Mouse (Mus musculus): ENCODE data around the gene Zc3hav1l. TPM values are rescaled to one million over a fixed set of nuclear protein-coding genes. Genes with fewer than 3 reads are reported as not detected.
A peak's percentile ranks its signal among the peaks of the same experiment; 100 is the strongest.

Gene Zc3hav1l
- 1 to 10 TPM; 1.1 to 1.9 TPM for total RNA-seq (2021)

DNA sequence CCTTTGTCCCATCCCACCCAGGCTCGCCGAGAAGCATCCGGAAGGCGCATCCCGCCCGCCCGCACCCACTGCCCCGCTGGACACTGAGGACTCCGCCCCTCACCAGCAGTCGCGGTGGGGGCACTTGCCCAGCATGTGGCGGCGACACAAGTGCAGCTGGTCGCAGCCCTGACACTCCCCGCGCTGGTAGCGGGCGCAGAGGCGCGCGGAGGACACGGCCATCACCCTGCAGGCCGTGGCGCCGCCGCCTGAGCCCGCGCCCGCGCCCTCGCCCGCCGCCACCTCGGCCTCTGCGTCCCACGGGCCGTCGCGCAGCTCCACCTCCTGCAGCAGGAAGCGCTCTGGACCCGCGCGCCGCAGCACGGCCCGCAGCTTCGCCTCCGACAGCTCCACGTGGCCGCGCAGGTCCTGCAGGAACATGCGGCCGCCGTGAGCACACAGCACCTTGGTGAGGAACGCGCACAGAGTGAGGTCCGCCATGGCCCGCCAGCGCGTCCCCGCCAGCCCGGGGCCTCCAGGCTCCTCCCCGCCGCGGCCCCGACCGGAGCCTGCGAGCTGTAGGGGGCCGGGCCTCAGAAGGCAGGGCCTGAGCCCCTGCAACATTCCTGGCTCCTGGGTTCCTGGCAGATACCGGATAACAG, at the start of gene Zc3hav1l:
Gene Zc3hav1l, minus strand, starts transcription at position 499 of the 641 bp plus-strand sequence.
- intact Hi-C loops (cut with DNase I): no loop called here

DNA sequence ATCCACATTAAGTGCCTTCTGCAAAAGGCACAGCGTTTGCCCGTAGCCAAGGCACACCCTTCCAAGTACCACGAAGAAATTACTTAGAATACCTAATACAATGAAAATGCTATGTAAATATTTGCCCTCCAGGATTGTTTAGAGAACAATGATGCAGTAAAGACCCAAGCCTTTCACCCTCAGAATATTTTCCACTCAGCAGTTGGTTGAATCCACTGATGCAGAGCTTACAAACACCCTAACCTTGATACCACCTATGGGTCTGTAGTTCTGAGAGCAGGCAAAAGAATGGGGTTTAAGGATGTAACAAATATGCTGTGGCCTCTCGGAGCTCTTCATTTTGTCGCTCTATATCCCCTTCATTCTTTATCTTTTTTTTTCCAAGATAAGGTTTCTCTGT, 48.8 kb upstream of the Zc3hav1l start:
- intact Hi-C loops (cut with DNase I): no loop called here
- no peak for DNase-seq

More for the DNA sequence above, at the start of gene Zc3hav1l:
- DNase-seq: peak; percentile 60 to 75

DNA sequence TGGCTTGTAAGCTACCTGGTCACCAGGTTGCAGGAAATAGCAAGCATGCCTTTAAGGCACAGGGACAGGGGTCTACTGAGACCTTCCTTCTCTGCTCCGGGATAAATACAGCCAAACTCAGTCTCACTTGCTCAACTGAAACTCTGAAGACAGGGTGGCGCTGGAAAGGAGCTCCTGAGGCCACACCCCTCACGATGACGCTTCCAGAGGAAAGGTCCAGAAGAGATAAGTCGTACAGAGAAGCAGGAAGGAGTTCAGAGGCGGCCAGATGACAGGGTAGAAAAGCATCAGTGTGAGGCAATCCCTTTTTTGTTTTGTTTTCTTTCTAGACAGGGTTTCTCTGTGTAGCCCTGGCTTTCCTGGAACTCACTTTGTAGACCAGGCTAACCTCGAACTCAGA, 46.7 kb upstream of the Zc3hav1l start:
- intact Hi-C loops (cut with DNase I): no loop called here
- DNase-seq: peak; percentile 68 to 69

DNA sequence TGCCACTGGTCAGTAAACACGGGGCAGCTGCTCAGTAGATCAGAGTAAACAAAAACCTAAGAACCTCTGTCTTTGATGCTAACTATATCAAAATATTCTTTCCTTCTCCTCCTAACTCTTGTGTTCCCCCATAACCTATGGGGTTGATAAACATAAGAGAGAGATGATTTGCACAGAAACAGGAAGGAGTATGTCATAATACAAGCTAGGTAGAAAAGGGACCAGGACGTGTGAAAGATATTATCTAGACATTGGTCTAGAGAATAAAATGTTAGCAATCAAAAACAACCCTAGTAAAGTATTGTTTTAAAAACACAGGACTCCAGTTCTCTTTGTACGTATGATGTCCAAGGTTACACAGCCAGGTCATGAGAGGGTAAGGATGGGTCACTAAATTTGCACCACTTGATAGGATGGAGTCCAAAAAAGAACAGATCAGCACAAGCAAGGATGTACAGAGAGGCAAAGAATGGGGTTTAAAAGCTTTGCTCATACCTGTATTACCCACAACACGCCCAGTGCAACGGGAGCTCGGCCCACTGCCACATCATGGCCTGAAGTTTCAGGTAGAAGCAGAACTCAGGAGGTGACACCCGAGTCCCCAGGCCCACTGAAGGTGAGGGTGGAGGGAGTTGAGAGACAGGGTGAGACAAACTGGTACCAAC, 45.1 kb upstream of the Zc3hav1l start:
- intact Hi-C loops (cut with DNase I): no loop called here
- no peak for DNase-seq

DNA sequence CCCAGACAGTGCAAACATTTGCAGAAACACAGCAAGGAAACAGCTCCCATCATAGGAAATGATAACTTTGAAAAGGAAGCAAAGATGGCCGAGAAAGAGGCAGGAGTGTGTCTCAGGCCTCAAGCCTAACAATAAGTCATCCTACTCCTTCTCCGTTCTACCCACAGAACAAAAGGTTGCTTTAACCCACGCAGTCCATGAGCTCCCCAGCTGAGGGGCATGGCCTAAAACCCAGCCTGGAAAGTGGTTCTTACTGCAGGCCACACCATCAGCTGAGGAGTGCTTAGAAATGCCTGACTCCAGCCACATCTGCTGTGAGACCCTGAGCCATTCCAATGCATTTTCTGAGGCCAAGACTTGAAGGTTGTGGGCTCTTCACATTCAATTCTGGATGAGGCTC, 44.5 kb upstream of the Zc3hav1l start:
- intact Hi-C loops (cut with DNase I): no loop called here
- no peak for DNase-seq

DNA sequence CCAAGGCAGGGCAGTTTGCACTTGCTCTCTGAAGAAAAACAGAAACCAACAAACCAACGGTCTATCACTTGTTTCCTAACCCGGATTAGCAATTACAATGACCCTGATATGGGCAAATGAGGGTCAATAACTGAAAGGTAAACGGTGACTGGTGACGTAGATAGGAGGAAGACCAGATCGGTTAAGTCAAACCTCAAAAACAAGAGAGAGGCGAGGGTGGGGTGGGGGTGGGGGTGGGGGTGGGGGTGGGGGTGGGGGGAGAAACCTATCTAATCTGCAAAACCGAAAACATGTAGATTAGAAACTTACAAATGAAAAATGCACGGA, 43.6 kb upstream of the Zc3hav1l start:
- DNase-seq: no peak
- intact Hi-C loops (cut with DNase I): no loop called here

DNA sequence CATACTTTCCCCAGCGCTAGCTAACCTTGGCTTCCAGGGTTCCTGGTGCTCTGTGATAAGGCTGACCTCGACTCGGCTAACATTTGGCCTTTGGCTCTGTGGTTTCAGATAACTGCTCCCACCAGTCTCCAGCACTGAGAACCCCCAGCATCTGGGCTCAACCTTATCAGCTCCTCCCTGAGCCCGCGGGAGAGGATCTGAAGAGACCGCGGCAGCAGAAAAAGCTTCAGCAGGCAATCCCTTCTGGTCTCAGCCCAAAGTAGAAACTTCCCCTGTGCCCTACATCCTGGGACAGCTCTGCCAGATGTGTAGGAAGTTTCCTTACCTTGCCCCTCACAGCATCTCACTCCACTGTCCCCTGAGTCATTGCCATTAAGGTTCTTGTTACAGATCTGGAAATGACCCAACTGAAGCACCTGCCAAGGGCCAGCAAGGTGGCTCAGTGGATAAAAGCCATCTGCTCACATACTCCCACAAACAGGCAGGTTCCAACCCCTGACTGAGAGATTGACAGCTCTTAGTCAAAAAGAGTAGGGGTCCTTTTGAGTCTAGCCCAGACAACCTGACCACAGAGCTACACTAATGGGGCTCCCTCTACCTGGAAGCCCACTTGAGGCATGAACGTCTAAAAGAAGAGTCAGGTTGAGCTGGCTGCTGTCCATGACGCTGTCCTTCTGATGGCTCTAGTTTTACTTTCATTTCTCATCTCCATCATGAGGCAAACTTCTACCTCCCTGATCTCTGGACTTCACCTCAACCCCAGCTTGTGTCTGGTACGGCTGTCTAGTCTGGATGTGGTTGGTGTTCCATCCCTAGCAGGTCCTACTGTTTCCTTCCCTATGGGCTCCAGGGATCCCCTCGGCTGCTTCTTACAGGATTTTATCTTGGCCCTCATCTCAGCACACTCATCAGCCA, 42.9 kb upstream of the Zc3hav1l start:
- intact Hi-C loops (cut with DNase I): no loop called here
- no peak for DNase-seq

DNA sequence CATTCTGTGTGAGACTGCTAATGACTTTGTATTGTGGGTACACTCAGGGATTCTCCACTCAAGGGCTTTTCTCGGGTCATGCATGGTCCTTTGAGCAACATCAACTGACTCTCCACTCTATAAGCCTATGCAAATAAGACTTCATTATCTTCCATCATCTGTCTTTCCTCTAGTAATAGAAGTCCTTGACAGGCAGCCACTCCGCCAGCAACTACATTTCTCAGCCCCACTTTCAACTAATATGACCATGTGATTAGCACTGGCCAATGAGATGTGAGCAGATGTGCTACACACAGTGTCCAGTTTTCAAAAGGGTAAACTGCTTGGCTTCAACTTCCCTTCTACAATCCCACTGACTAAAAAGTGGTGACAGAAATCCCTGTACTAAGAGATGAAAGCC, 40.0 kb upstream of the Zc3hav1l start:
- no peak for DNase-seq
- intact Hi-C loops (cut with DNase I): no loop called here

DNA sequence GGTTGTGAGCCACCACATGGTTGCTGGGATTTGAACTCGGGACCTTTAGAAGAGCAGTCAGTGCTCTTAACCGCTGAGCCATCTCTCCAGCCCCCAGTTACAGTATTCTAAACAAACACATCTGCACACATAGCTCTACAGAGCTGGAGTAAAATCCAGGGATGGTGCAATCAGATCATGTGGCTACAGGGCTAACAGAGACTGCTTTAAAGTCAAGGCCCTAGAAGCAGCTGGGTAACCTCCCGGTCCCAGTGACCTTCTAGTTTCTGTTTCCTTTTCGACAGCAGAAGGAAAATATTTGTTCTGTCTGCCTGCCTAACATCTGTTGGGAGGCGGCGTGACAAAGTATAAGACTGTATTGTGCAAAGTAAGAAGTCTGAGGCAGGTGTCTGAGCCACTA, 38.9 kb upstream of the Zc3hav1l start:
- peak in 1 of 2 experiments; percentile 33 for DNase-seq
- intact Hi-C loops (cut with DNase I): no loop called here

DNA sequence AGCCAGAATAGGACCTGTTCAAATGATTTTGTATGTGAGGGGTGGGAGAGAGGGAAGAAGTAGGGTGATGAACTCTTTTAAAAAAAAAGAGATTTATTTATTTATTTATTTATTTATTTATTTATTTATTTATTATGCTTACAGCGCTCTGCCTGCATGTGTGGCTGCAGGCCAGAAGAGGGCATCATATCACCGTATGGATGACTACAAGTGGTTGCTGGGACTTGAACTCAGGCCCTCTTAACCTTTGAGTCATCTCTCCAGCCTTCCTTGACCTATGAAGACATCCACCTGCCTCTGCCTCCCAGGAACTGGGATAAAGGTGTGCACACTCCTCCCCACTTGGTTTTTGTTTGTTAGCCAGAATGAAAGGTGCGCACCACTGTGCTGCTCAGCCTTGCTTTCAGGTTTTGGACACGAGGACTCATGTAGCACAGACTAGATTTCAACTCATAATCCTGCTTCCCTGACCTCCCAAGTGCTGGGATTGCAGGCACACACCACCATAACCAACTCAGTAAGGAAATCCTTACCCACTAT, 38.2 kb upstream of the Zc3hav1l start:
- DNase-seq: no peak
- intact Hi-C loops (cut with DNase I): no loop called here

DNA sequence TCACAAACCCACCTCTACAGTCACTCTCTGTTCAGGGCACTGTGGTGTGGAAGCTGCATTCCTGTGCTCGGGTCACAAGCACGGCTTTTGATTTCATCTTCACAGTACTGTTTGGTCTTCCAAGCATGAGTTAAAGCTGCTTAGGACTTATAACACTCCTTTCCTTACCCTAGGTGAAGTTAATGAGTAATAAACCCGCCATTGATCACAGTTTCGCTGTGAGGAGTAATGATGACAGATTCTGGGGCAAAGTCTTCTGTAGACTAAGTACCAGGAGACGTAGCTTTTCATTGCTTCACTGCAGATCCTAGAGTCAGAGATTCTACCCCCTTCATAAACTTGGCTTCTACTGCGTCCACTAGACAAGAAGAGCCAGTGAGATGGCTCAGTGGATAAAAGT, 36.2 kb upstream of the Zc3hav1l start:
- DNase-seq: no peak
- intact Hi-C loops (cut with DNase I): no loop called here

DNA sequence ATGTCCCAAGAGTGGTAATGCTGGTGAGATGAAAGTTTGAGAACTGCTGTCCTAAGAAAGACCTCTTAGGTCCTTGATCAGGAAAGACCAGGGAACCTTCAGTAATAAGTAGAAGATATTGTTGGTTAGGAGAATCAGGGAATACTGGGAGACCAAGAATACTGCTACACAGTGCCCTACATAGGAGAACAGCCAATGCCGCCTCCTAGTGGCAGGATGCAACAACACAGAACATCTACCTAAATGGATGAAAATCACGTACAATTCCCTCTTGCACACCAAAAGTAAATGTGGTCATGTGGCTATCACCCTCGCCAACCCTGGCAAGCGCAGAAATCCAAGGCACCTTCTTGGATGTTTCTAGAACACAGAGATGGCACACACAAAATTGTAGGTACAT, 27.5 kb upstream of the Zc3hav1l start:
- intact Hi-C loops (cut with DNase I): loop anchor here (2.0 to 5.0 kb wide), 2 partner anchors 166 to 319 kb away; no protein-coding TSS in a partner anchor
- DNase-seq: peak in 1 of 2 experiments; percentile 25

DNA sequence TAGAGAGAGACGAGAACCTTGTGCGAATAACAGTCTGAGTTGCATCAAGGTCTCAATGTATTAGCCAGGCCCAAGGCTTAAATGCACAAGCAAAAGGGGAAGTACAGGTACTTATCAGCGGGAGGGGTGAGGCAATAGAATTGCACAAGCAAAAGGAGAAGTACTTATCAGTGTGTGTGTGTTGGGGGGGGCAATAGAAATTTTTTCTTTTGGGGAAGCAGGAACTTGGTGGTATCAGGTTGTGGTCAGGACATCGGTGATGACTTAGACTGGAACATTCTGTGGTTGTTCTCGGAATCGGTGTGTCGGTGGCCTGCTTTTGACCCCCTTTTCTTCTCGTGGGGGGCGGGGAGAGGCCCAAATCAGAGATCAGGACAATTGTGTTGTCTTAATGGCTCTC, 21.6 kb upstream of the Zc3hav1l start:
- intact Hi-C loops (cut with DNase I): no loop called here
- DNase-seq: no peak

DNA sequence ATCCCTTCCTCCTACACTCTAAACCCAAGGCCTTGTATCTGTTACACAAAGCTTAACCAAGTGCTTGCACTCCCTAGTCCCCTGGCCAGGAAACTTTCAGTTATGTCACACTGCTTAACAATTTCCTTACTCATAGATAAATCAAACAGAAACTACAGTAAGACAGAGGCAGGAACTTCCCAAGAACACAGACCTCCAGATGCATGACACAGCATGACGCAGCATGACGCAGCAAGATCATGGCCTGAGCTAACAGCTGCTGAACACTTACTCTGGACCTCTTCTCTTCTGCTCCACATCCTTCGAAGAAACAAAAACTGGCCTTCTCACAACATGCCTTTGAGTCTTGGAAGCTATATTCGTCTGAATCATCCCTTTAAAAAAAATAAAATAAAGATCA, 17.0 kb upstream of the Zc3hav1l start:
- no peak for DNase-seq
- intact Hi-C loops (cut with DNase I): no loop called here

DNA sequence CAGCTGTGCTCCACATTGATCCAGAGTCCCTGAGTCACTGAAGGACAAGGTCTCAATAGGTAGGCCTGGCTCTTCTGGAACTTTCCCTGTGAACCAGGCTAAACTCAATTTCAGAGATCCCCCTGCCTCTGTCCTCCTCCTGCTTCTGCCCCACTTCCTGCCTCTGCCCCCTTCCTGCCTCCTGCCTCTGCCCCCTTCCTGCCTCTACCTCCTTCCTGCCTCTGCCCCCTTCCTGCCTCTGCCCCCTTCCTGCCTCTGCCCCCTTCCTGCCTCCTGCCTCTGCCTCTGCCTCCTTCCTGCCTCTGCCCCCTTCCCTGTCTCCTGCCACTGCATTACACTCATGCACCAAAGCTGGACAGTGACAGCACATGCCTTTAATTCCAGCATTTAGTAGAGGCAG, 10.7 kb upstream of the Zc3hav1l start:
- DNase-seq: no peak
- intact Hi-C loops (cut with DNase I): no loop called here

DNA sequence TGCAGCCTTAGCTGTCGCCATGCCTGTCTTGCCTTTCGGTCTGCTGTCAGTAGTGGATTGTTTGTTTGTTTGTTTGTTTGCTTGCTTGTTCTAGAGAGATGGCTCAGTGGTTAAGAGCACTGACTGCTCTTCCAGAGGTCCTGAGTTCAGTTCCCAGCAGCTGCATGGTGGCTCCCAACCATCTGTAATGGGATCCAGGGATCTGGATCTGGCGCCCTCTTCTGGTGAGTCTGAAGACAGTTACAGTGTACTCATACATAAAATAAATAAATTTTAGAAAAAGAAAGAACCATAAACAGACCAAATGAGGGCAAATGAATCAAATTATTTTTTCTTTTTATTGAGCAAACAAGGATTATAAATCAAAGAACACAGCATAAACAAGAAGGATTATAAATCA, 5.9 kb upstream of the Zc3hav1l start:
- peak in 1 of 2 experiments; percentile 7 for DNase-seq
- intact Hi-C loops (cut with DNase I): no loop called here

DNA sequence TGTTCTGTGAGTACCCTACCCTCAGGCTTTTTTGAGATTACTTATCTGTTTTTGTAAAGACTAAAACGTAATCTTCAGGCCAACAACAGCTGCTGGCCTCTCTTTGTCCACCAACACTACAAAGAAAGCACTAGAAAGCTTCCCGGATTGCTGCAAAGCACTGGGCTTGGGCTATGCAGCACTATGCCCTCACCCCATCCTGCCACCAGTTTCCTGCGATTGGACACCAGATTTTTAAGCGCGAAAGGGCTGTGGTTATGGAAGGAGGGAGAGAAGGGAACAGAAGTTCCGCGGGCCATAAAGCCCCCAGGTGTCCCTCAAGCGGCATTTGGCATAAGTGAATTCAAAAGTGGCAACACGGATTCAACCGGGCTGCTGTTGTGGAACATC, 818 bp downstream of the Zc3hav1l start:
- no peak for DNase-seq
- intact Hi-C loops (cut with DNase I): no loop called here

DNA sequence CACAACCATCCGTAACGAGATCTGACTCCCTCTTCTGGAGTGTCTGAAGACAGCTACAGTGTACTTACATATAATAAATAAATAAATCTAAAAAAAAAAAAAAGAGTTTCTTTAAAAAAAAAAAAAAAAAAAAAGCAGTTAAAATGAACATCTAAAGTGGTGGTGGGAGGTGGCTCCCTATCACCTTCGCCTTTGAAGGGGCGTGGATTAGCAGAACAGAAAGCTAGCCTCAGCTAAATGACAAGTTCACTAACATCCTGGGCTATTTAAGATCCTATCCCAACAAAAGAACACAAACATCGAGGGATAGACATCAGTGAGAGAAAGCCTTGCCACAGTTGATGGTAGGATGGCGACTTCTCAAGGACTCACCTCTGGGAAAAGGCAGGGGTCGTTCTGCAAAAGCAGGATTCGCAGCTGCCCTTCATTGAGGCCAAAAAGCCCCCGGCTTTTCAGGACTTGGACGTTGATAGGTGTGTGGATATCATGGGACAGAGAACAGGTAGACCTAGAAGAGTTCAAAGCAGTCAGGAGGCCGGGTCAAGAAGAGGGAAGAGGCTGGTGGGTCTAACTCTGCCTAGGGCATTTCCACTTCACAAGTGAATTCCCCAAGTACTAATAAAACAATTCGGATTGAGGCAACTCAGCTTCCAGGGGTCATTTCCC, 1.3 kb downstream of the Zc3hav1l start:
- no peak for DNase-seq
- intact Hi-C loops (cut with DNase I): no loop called here

DNA sequence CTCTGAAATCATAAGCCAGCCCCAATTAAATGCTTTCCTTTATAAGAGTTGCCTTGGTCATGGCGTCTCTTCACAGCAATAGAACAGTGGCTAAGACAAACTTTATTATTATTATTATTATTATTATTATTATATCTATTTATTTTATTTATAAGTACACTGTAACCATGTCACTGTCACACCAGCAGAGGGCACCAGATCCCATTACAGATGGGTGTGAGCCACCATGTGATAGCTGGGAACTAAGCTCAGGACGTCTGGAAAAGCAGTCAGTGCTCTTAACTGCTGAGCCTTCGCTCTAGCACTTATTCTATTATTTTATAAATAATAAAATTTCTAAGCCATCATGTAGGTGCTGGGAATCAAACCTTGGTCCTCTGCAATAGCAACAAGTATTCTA, 5.4 kb downstream of the Zc3hav1l start:
- intact Hi-C loops (cut with DNase I): no loop called here

DNA sequence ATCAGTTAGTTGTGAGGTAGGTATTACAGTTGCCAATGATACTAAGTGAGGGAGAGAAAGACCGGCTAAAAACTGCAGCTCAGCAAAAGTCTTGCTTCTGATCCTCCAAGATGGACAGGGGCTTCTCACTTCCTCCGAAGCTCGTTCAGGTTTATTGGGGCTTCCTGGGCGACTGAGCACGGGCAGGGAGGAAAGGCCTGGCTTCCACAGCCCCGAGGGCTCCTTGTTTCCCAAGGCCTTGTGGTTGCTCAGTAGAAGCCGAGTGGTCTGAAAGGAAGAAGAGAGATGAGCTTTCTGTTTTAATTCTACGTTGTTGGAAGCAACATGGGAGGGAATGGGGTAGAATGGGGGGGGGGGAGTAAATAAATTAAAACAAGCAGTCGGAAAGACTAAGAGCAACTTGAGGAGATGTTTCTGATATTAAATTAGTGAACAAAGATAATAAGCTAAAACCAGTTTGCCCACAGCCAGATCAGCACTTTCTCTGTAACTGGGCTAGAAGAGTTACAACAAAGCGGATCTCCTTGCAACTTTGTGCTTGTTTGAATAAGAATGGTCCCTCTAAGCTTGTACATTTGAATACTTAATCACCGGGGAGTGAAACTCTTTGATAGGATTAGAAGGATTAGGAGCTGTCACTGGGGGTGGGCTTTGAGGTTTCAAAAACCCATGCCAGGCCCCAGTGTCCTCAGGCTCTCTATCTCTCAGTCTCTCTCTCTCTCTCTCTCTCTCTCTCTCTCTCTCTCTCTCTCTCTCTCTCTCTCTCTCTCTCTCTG, 6.0 kb downstream of the Zc3hav1l start:
- DNase-seq: no peak
- intact Hi-C loops (cut with DNase I): no loop called here

More for the DNA sequence above, 5.4 kb downstream of the Zc3hav1l start:
- DNase-seq: no peak

Data from heart, postnatal 36 days (tissue).